Mouse (Mus musculus) olfactory bulb, adult 2 months (tissue): ENCODE measurements around the gene Bfar.
"Not testable (repeated sequence)": the region's sequence is repeated elsewhere in the genome, so short reads cannot be mapped to it uniquely, and the experiment has no call there.

Experiments used
- CTCF ChIP-seq: fragments of 200-500 bp; IDR thresholded peaks from 2 replicates; pipeline ENCODE4 v1.5.1; 2012; ENCODE audit warnings: low read depth, mild to moderate bottlenecking, low read length, moderate library complexity; ENCODE audit not compliant: insufficient read depth
- POLR2A ChIP-seq: fragments of 200-500 bp; IDR thresholded peaks from 2 replicates; pipeline ENCODE4 v1.6.1; 2012; ENCODE audit warnings: mild to moderate bottlenecking, low read depth, low read length, moderate library complexity; ENCODE audit not compliant: insufficient read depth

GRCm38 (mm10) chr16:13739044-13739443, 67.4 kb downstream of the Bfar start:
- not testable (repeated sequence) for TF ChIP-seq CTCF, POLR2A
